In the genomic region with DNA sequence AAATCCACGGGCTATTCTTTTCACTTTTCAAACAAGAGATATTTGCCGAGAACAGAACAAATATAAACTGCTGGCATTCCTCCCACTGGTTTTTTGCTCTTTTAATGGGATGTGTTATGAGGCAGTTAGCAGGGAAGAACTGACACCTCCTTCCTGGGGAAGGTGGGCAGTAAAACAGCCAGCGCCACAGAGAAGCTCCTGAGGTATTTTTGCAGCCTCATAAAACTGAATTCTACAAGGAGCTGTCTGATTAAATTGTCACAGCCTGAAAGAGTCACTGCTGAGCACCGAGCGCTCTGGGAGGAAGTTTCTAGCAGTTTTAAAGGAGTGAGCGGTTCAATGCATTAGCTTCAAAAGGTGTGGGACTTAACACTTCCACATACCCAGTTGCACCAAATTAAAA, we compare ENCODE assay signal across 20 mouse cellular contexts.
DNase-seq lines count a peak whose midpoint lies in the region; ATAC-seq lines count a peak whose summit lies in the region.
"Had no signal": no experiment of that assay in that cellular context is flagged by ENCODE, and none has a peak within 500 bp of the region (broad histone marks: within the 10 kb centered on the region; RNA-seq: fewer than 3 reads in every experiment).

No protein-coding gene starts in this region.

- no peaks in the 10 kb centered on the region for H3K4me1 ChIP-seq in forebrain, embryonic 12.5 days
- H3K4me1 ChIP-seq: forebrain, embryonic 13.5 days; heart, embryonic 15.5 days; hindbrain, embryonic 12.5 days; liver, embryonic 15.5 days had no signal

- no peaks in the 10 kb centered on the region for H3K9me3 ChIP-seq in forebrain, embryonic 12.5 days
- H3K9me3 ChIP-seq: forebrain, embryonic 13.5 days; G1E; heart, embryonic 15.5 days; hindbrain, embryonic 12.5 days; liver, embryonic 15.5 days had no signal

- no peak overlapping the region for H3K4me3 ChIP-seq in forebrain, embryonic 12.5 days (replicated peaks)
- H3K4me3 ChIP-seq: forebrain, embryonic 13.5 days; heart, adult 2 months; heart, embryonic 15.5 days; hindbrain, embryonic 12.5 days; liver, embryonic 15.5 days had no signal

- ATAC-seq in frontal cortex, adult (ENCODE audit: low TSS enrichment) = peak; percentile 97
- no peak for ATAC-seq in forebrain, embryonic 12.5 days (ENCODE audit: low FRiP score)
- ATAC-seq: CD4-positive, CD25-positive, alpha-beta regulatory T cell, adult 4 months; forebrain, embryonic 13.5 days; lung, postnatal 0 days; midbrain, embryonic 16.5 days had no signal

- 89% methylated on average over 6 of the region's 6 CpGs for WGBS in forebrain, embryonic 12.5 days

- H3K27ac ChIP-seq in forebrain, embryonic 12.5 days = no peak overlapping the region
- H3K27ac ChIP-seq: forebrain, embryonic 13.5 days; heart, adult 2 months; heart, embryonic 15.5 days; hindbrain, embryonic 12.5 days; liver, embryonic 15.5 days had no signal

- no peak overlapping the region for H3K4me2 ChIP-seq in forebrain, embryonic 12.5 days
- H3K4me2 ChIP-seq: forebrain, embryonic 13.5 days; heart, embryonic 15.5 days; hindbrain, embryonic 12.5 days; liver, embryonic 15.5 days had no signal

- H3K9ac ChIP-seq in forebrain, embryonic 12.5 days = no peak overlapping the region
- H3K9ac ChIP-seq: forebrain, embryonic 13.5 days; heart, embryonic 15.5 days; hindbrain, embryonic 12.5 days; liver, embryonic 15.5 days had no signal

- H3K27me3 ChIP-seq in forebrain, embryonic 12.5 days = no peaks in the 10 kb centered on the region
- H3K27me3 ChIP-seq: forebrain, embryonic 13.5 days; heart, embryonic 15.5 days; hindbrain, embryonic 12.5 days; liver, embryonic 15.5 days had no signal

- DNase-seq in frontal cortex, postnatal 14 days (ENCODE audit: low spot score in 2 of 2) = no peak
- DNase-seq in brain, adult 2 months (ENCODE audit: low read depth, low spot score) = peak; percentile 78
- DNase-seq in left cerebral cortex, postnatal 25 days (ENCODE audit: low spot score in 2 of 2) = peak; percentile 54 to 87
- DNase-seq in right cerebral cortex, postnatal 10 days (ENCODE audit: low spot score in 2 of 2) = peak; percentile 19 to 35
- no peak for DNase-seq in Muller cell, postnatal 12 days (ENCODE audit: inconsistent ontology term)
- DNase-seq in heart, postnatal 10 days = no peak
- DNase-seq: cerebellum, postnatal 25 days; gastrocnemius, postnatal 10 days; heart, adult 2 months; spleen, adult 18-20 months had no signal

- H3K36me3 ChIP-seq in forebrain, embryonic 12.5 days (replicated peaks) = no peaks in the 10 kb centered on the region
- H3K36me3 ChIP-seq: G1E; heart, embryonic 15.5 days; hindbrain, embryonic 12.5 days; liver, embryonic 15.5 days had no signal

- intact Hi-C loops in left cerebral cortex, postnatal 25 days (cut with DNase I) = loop anchor here (10.0 kb wide), 1 partner anchor 140 kb away; no protein-coding TSS in a partner anchor
- intact Hi-C loops in heart, postnatal 10 days (cut with DNase I) = no loop called here

Comparison
In these comparisons a context has a peak if more than half of its experiments do, and no peak if none do; other contexts are left out.
1. DNase-seq: peak in brain, adult 2 months (single experiment), left cerebral cortex, postnatal 25 days (2 of 2) and right cerebral cortex, postnatal 10 days (2 of 2); none in frontal cortex, postnatal 14 days (0 of 2), Muller cell, postnatal 12 days (single experiment) and heart, postnatal 10 days (0 of 2).